8 mouse cellular contexts compared by ENCODE assay signal in genomic region chr3:97867221-97868023, GRCm38 (mm10). TPM values are rescaled to one million over a fixed set of nuclear protein-coding genes. Genes with fewer than 3 reads are reported as not detected.
DNase-seq lines count a peak whose midpoint lies in the region.

No protein-coding gene starts in this region.

- peak; percentile 5 for DNase-seq in adrenal gland, postnatal 10 days
- no peak for DNase-seq in adrenal gland, postnatal 4 days (ENCODE audit: low spot score in 2 of 2)
- peak; percentile 6 for DNase-seq in thymus, postnatal 14 days
- DNase-seq in thymus, adult 18-20 months: no peak
- peak; percentile 29 to 30 for DNase-seq in heart, postnatal 10 days
- peak; percentile 12 for DNase-seq in left cerebral cortex, postnatal 4 days
- peak; percentile 67 for DNase-seq in neural tube, embryonic 10.5 days (ENCODE audit: extremely low spot score, low spot score)
- no peak for DNase-seq in layer of hippocampus, postnatal 14 days (ENCODE audit: low spot score in 2 of 2)

- intact Hi-C loops in heart, postnatal 10 days (cut with DNase I): loop anchor here (2.0 kb wide), 1 partner anchor 43 kb away; no protein-coding TSS in a partner anchor
- intact Hi-C loops in left cerebral cortex, postnatal 4 days (cut with DNase I): no loop called here

RNA-seq across cellular contexts. Expression of gene Pde4dip, which starts 21.1 kb away (rescaled TPM):
- total RNA-seq in adrenal gland, postnatal 10 days (2021): 100 to 1,000 TPM in 1 of 2 experiments, 10 to 100 TPM in 1; 79.3 to 173 TPM
- 10 to 100 TPM; 43.0 to 64.5 TPM for total RNA-seq in adrenal gland, postnatal 4 days (2021)
- 1,000 to 10,000 TPM; 1,178 to 1,212 TPM for total RNA-seq in heart, postnatal 10 days (2021)
- 100 to 1,000 TPM; 202 to 223 TPM for total RNA-seq in left cerebral cortex, postnatal 4 days (2021)
- 100 to 1,000 TPM; 214 to 250 TPM for total RNA-seq in layer of hippocampus, postnatal 14 days (2021)

RNA-seq across cellular contexts. Expression of gene Sec22b, which starts 33.6 kb away (rescaled TPM):
- total RNA-seq in adrenal gland, postnatal 10 days (2021): 10 to 100 TPM; 78.5 to 85.2 TPM
- 100 to 1,000 TPM; 123 TPM for total RNA-seq in adrenal gland, postnatal 4 days (2021)
- 10 to 100 TPM; 49.6 to 54.1 TPM for total RNA-seq in heart, postnatal 10 days (2021)
- total RNA-seq in left cerebral cortex, postnatal 4 days (2021): 10 to 100 TPM; 62.9 to 63.7 TPM
- total RNA-seq in layer of hippocampus, postnatal 14 days (2021): 10 to 100 TPM; 66.7 to 68.1 TPM

Comparison
In these comparisons a context has a peak if more than half of its experiments do, and no peak if none do; other contexts are left out.
1. DNase-seq: peak in adrenal gland, postnatal 10 days (single experiment), thymus, postnatal 14 days (single experiment), heart, postnatal 10 days (2 of 2), left cerebral cortex, postnatal 4 days (single experiment) and neural tube, embryonic 10.5 days (single experiment); none in adrenal gland, postnatal 4 days (0 of 2), thymus, adult 18-20 months (0 of 2) and layer of hippocampus, postnatal 14 days (0 of 2).
2. RNA of gene Pde4dip, which starts 21.1 kb away (total RNA-seq): 1,178 to 1,212 TPM in heart, postnatal 10 days; 214 to 250 TPM in layer of hippocampus, postnatal 14 days, 202 to 223 TPM in left cerebral cortex, postnatal 4 days, 79.3 to 173 TPM in adrenal gland, postnatal 10 days and 43.0 to 64.5 TPM in adrenal gland, postnatal 4 days; every median in the first group is over 4 times any median in the second.